Mouse (Mus musculus) C2C12 (cell line): ENCODE measurements around the gene Yipf1. TPM values are rescaled to one million over a fixed set of nuclear protein-coding genes. Genes with fewer than 3 reads are reported as not detected.

ENCODE experiments used
- H3K27me3 ChIP-seq: one replicate; pipeline ENCODE4 v1.6.1; 2011; ENCODE audit not compliant: control insufficient read depth, insufficient read depth, insufficient read length
- H3K36me3 ChIP-seq: one replicate; pipeline ENCODE4 v1.6.1; 2011; ENCODE audit not compliant: control insufficient read depth, insufficient read depth
- H3K4me3 ChIP-seq: one replicate; pipeline ENCODE4 v1.5.1; 2011; ENCODE audit warnings: mild to moderate bottlenecking, control low read depth; ENCODE audit not compliant: poor library complexity, insufficient read depth, severe bottlenecking
- H3K79me2 ChIP-seq: one replicate; pipeline ENCODE4 v1.6.1; 2011; ENCODE audit not compliant: control insufficient read depth, insufficient read depth
- H3K79me3 ChIP-seq: one replicate; pipeline ENCODE4 v1.6.1; 2011; ENCODE audit warnings: low read depth, control low read depth
- H3ac ChIP-seq: one replicate; pipeline ENCODE3; 2011; ENCODE audit warnings: low read depth; ENCODE audit not compliant: control insufficient read depth, insufficient read length
- CEBPB ChIP-seq: IDR thresholded peaks from one replicate; pipeline ENCODE4 v1.6.1; 2011; ENCODE audit warnings: low read depth, mild to moderate bottlenecking, control low read depth, moderate library complexity
- CTCF ChIP-seq: IDR thresholded peaks from one replicate; pipeline ENCODE4 v1.5.1; 2011; ENCODE audit not compliant: control insufficient read depth, insufficient read depth, insufficient read length
- FOSL1 ChIP-seq: IDR thresholded peaks from one replicate; pipeline ENCODE4 v1.8.0; 2011; ENCODE audit warnings: mild to moderate bottlenecking, low read length; ENCODE audit not compliant: poor library complexity, insufficient read depth, severe bottlenecking
- MAX ChIP-seq: IDR thresholded peaks from one replicate; pipeline ENCODE4 v1.6.1; 2011; ENCODE audit warnings: mild to moderate bottlenecking, control low read depth
- MYOD1 ChIP-seq: IDR thresholded peaks from one replicate; pipeline ENCODE4 v1.6.1; 2011; ENCODE audit warnings: low read depth; ENCODE audit not compliant: control insufficient read depth, insufficient read length
- MYOG ChIP-seq: IDR thresholded peaks from one replicate; pipeline ENCODE4 v1.6.1; 2011; ENCODE audit not compliant: control insufficient read depth, insufficient read length; ENCODE audit errors: extremely low read depth
- USF1 ChIP-seq: IDR thresholded peaks from one replicate; pipeline ENCODE4 v1.6.1; 2011; ENCODE audit warnings: low read depth, mild to moderate bottlenecking, control low read depth, moderate library complexity
- polyA plus RNA-seq: library from polyadenylated mRNA; unstranded; fragments of >200 nt; fragmentation: generic; extraction: Trizol; gene quantifications from one replicate; pipeline ENCODE4 v1.2.1, GENCODE M21; 2012; ENCODE audit warnings: missing spikeins

Yipf1 gene
- polyA plus RNA-seq, 1 experiment: 35.1 TPM

DNA sequence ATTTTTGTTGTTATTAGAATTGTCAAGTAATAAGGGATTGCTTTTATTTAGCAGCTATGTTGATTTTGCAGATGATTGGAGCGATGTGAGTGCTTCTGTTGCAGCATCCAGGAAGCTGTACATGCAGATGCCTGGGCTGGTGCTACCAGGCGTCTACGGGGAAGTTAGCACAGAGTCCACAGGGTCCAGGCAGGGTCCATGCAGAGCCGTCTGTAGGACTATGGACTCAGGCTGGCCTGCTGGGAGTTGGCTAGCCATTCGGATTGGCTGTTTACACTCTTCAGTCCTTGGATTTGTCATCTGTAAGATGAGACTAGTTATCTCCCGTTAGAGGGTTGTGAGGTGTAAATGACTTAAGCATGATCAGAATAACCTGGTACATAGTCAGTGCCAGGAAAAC lies 64.8 kb downstream of the Yipf1 start:
- TF ChIP-seq CEBPB: no peak
- no peak for TF ChIP-seq FOSL1
- TF ChIP-seq CTCF: no peak
- no peak for TF ChIP-seq MAX
- TF ChIP-seq MYOG: no peak
- TF ChIP-seq USF1: no peak
- no peak for TF ChIP-seq MYOD1
- Histone ChIP-seq H3ac (no peak overlapping the region), H3K4me3 (no peak overlapping the region), H3K27me3 (no peaks in the 10 kb centered on the region), H3K36me3 (peaks cover 69% of the 10 kb centered on the region), H3K79me2 (peaks cover 25% of the 10 kb centered on the region), H3K79me3 (peaks cover 3% of the 10 kb centered on the region)

DNA sequence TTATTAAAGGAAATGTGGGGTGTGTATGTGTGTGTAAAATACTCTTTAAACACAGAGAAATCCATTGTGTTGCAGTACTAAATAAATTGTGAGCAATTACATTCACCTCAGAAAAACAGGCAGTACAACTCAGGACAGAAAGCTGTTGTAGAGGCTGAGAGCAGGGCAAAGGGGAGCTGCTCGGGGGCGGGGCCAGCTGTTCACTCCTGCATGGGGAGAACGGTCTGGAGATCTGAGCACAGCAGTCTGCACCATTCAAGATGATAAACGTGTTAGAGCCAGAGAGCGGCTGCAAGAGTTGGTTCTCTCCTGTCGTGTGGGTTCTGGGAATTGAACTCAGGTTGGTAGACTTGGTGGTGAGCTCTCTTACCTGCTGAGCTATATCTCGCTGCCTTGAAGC lies 66.7 kb downstream of the Yipf1 start:
- TF ChIP-seq FOSL1: no peak
- no peak for TF ChIP-seq CTCF
- no peak for TF ChIP-seq CEBPB
- no peak for TF ChIP-seq MYOD1
- TF ChIP-seq MYOG: no peak
- no peak for TF ChIP-seq USF1
- no peak for TF ChIP-seq MAX
- Histone ChIP-seq H3K27me3 (no peaks in the 10 kb centered on the region), H3K79me2 (peaks cover 18% of the 10 kb centered on the region), H3ac (no peak overlapping the region), H3K4me3 (no peak overlapping the region), H3K79me3 (peaks cover 3% of the 10 kb centered on the region), H3K36me3 (peaks cover 67% of the 10 kb centered on the region)

DNA sequence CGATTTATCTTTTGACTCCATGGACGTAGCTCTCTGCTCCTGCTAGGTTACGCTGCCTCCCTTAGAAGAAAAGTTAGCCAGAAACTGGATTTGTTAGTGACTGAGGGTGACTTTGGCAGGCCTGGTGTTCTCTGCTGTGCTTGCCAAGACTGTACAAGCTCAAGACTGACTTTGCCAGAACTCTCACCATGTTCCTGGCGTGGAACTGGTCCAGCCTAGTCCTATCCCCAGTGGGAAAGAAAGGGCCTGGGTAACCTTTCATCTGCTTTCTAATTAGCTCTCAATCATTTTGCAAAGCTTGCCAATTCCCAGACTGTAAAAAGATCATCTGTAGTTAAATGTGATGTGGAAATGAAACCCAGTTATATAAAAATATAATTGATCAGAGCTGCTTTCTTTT lies 72.9 kb downstream of the Yipf1 start:
- H3ac ChIP-seq: no peak overlapping the region
- TF ChIP-seq USF1 (no peak), MAX (no peak), MYOG (no peak), FOSL1 (no peak), CEBPB (no peak), MYOD1 (no peak), CTCF (no peak)
- peaks cover 89% of the 10 kb centered on the region for H3K36me3 ChIP-seq
- H3K79me2 ChIP-seq: no peaks in the 10 kb centered on the region
- no peak overlapping the region for H3K4me3 ChIP-seq
- no peaks in the 10 kb centered on the region for H3K27me3 ChIP-seq
- no peaks in the 10 kb centered on the region for H3K79me3 ChIP-seq

DNA sequence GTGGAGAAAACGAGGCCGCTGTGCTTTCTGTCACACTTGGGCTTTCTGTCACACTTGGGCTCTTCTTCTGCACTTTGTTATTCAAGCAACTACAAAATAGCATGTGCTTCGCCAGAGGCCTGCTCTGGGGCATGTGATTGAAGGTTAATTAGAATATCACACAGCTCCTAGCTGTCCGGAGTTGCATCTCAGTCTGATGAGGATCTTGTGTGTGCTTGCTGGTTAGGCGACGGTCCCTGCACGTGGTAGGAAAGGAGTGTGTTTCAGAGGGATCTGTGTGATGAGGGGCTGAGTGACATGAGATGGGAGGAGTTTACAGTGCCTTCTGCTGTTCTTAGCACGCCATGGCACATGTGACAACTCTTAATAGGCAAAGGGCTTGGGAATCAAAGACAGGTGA lies 73.3 kb downstream of the Yipf1 start:
- no peaks in the 10 kb centered on the region for H3K27me3 ChIP-seq
- TF ChIP-seq CEBPB (no peak), MYOG (no peak), CTCF (no peak), MAX (no peak), FOSL1 (no peak), MYOD1 (no peak), USF1 (no peak)

DNA sequence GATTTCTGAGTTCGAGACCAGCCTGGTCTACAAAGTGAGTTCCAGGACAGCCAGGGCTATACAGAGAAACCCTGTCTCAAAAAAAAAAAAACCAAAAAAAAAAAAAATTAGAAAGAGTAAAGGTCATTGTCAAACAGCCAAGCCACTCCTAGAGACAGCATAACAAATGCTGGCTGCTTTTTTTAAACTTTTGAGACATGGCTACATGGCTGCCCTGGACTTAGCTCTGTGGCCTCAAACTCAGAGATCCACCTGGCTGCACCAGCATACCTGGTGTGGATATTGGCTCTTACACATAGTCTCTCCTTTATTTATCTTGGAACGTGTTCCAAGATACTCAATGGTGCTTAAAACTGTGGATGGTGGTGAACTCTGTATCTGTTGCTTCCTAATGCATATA lies 74.1 kb downstream of the Yipf1 start:
- Histone ChIP-seq H3ac (no peak overlapping the region), H3K79me2 (no peaks in the 10 kb centered on the region), H3K4me3 (no peak overlapping the region), H3K27me3 (no peaks in the 10 kb centered on the region), H3K79me3 (no peaks in the 10 kb centered on the region), H3K36me3 (peaks cover 89% of the 10 kb centered on the region)
- TF ChIP-seq MYOD1 (no peak), MAX (no peak), MYOG (no peak), FOSL1 (no peak), CEBPB (no peak), USF1 (no peak), CTCF (no peak)

More for the DNA sequence above, 73.3 kb downstream of the Yipf1 start:
- no peak overlapping the region for H3ac ChIP-seq
- H3K79me2 ChIP-seq: no peaks in the 10 kb centered on the region
- H3K36me3 ChIP-seq: peaks cover 89% of the 10 kb centered on the region
- H3K79me3 ChIP-seq: no peaks in the 10 kb centered on the region
- no peak overlapping the region for H3K4me3 ChIP-seq

DNA sequence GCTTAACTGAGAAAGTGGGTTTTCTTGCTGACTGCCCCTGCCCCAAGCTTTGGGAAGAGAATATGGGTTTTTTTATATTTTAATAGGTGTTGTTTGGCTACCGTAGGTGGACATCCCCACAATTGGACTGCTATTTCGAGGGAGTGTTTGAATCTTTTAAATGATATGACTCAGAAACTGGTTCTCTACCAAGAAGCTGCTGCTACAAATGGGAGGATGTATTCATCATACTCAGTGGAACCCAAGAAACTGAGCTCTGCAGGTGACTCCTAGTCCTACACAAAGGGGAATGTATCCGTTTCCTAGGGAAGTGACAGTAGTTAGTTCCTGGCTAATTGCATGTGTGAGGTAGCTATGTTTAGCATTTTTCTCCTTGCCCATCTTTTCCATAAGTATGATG lies 75.2 kb downstream of the Yipf1 start:
- TF ChIP-seq MAX: no peak
- no peak for TF ChIP-seq FOSL1
- no peak for TF ChIP-seq MYOD1
- no peak for TF ChIP-seq CTCF
- TF ChIP-seq MYOG: no peak
- no peak for TF ChIP-seq CEBPB
- TF ChIP-seq USF1: no peak
- Histone ChIP-seq H3K36me3 (peaks cover 93% of the 10 kb centered on the region), H3K4me3 (no peak overlapping the region)

More for the DNA sequence above, 75.2 kb downstream of the Yipf1 start:
- Histone ChIP-seq H3ac (no peak overlapping the region), H3K79me2 (no peaks in the 10 kb centered on the region), H3K79me3 (no peaks in the 10 kb centered on the region), H3K27me3 (no peaks in the 10 kb centered on the region)
